Mouse (Mus musculus) embryonic facial prominence, embryonic 10.5 days (tissue): ENCODE data around the gene Tex19.1. TPM values are rescaled to one million over a fixed set of nuclear protein-coding genes. Genes with fewer than 3 reads are reported as not detected.

Experiments
- polyA plus RNA-seq: library from polyadenylated mRNA; unstranded; fragments of >200 nt; fragmentation: Nextera tagmentation; extraction: Ambion mirVana; gene quantifications from 2 replicates; pipeline ENCODE4 v1.2.1, GENCODE M21; 2016

The Tex19.1 gene
- polyA plus RNA-seq, 1 experiment from 2014 or later = not detected

Other genes starting within 250 kb of the Tex19.1 start
- gene Ccdc57, start 213.3 kb upstream of the Tex19.1 start, polyA plus RNA-seq = 6.5 and 6.8 TPM in 2 replicates
- 131 and 182 TPM in 2 replicates for gene Slc16a3, start 197.7 kb upstream of the Tex19.1 start, polyA plus RNA-seq
- gene Csnk1d, start 154.8 kb upstream of the Tex19.1 start, polyA plus RNA-seq = 129 and 133 TPM in 2 replicates
- not detected in 2 replicates for gene Cd7, start 106.7 kb upstream of the Tex19.1 start, polyA plus RNA-seq
- not detected in 2 replicates for gene Sectm1b, start 82.6 kb upstream of the Tex19.1 start, polyA plus RNA-seq
- not detected in 2 replicates for gene Sectm1a, start 64.9 kb upstream of the Tex19.1 start, polyA plus RNA-seq
- gene Tex19.2, start 27.5 kb upstream of the Tex19.1 start, polyA plus RNA-seq = not detected in 2 replicates
- 0.09 TPM in 1 of 2 replicates, not detected in the other for gene Uts2r, start 14.1 kb downstream of the Tex19.1 start, polyA plus RNA-seq
- gene Hexdc, start 58.3 kb downstream of the Tex19.1 start, polyA plus RNA-seq = 5.1 and 5.5 TPM in 2 replicates
- gene Ogfod3, start 58.6 kb downstream of the Tex19.1 start, polyA plus RNA-seq = 18.5 and 21.6 TPM in 2 replicates
- gene Cybc1, start 83.2 kb downstream of the Tex19.1 start, polyA plus RNA-seq = 29.4 and 31.4 TPM in 2 replicates
- gene Narf, start 91.1 kb downstream of the Tex19.1 start, polyA plus RNA-seq = 55.6 and 56.8 TPM in 2 replicates
- gene Foxk2, start 113.8 kb downstream of the Tex19.1 start, polyA plus RNA-seq = 9.4 and 10.1 TPM in 2 replicates
- gene Wdr45b, start 208.3 kb downstream of the Tex19.1 start, polyA plus RNA-seq = 101 and 103 TPM in 2 replicates
- 1.2 and 1.3 TPM in 2 replicates for gene Rab40b, start 242.1 kb downstream of the Tex19.1 start, polyA plus RNA-seq